Mouse (Mus musculus) E14TG2a.4 (cell line): ENCODE measurements at regions not wholly inside any gene's neighbourhood (a gene's known extent, or its start where the extent isn't known, plus 50 kb on each side); places are given as distances from the start of the nearest gene placed in this dataset.

Source experiments
- H3K27me3 ChIP-seq: 2 replicates; pipeline ENCODE4 v1.6.1; 2014; ENCODE audit warnings: low read length, control low read depth; ENCODE audit not compliant: insufficient read depth
- H3K36me3 ChIP-seq: 2 replicates; pipeline ENCODE4 v1.6.1; 2014; ENCODE audit warnings: low read length, control low read depth; ENCODE audit not compliant: insufficient read depth
- H3K4me1 ChIP-seq: replicated peaks from 2 replicates; pipeline ENCODE4 v1.6.1; 2014; ENCODE audit warnings: low read depth, low read length, control low read depth
- H3K4me3 ChIP-seq: replicated peaks from 2 replicates; pipeline ENCODE4 v1.5.1; 2014; ENCODE audit warnings: mild to moderate bottlenecking, low read length
- H3K9me3 ChIP-seq: 2 replicates; pipeline ENCODE4 v1.6.1; 2014; ENCODE audit warnings: low read length, control low read depth
- CTCF ChIP-seq: conservative IDR thresholded peaks from 2 replicates; pipeline ENCODE4 v1.5.1; 2014; ENCODE audit warnings: low read length
- NANOG ChIP-seq: IDR thresholded peaks from 2 replicates; pipeline ENCODE4 v1.6.1; 2014; ENCODE audit warnings: borderline replicate concordance, low read length, mixed read lengths
- POU5F1 ChIP-seq: IDR thresholded peaks from 2 replicates; pipeline ENCODE4 v1.6.1; 2014; ENCODE audit warnings: low read length, borderline replicate concordance

GRCm38 (mm10) chr6:108962810-108963209, 134.4 kb downstream of the Edem1 start:
- no peaks in the 10 kb centered on the region for H3K9me3 ChIP-seq
- H3K36me3 ChIP-seq, result no peaks in the 10 kb centered on the region
- H3K4me3 ChIP-seq, result no peak overlapping the region
- H3K27me3 ChIP-seq, result no peaks in the 10 kb centered on the region
- TF ChIP-seq CTCF (no peak), POU5F1 (no peak), NANOG (no peak)
- no peaks in the 10 kb centered on the region for H3K4me1 ChIP-seq

GRCm38 (mm10) chr6:108963295-108963694, 134.9 kb downstream of the Edem1 start:
- H3K9me3 ChIP-seq, result no peaks in the 10 kb centered on the region
- no peaks in the 10 kb centered on the region for H3K36me3 ChIP-seq
- no peaks in the 10 kb centered on the region for H3K4me1 ChIP-seq
- H3K4me3 ChIP-seq, result no peak overlapping the region
- peak; percentile 52 for TF ChIP-seq CTCF
- TF ChIP-seq NANOG, result no peak
- no peak for TF ChIP-seq POU5F1
- H3K27me3 ChIP-seq, result no peaks in the 10 kb centered on the region

- TF ChIP-seq CTCF, result no peak
- no peak for TF ChIP-seq POU5F1
- no peak for TF ChIP-seq NANOG
- no peaks in the 10 kb centered on the region for H3K27me3 ChIP-seq
- H3K9me3 ChIP-seq, result no peaks in the 10 kb centered on the region
- H3K4me3 ChIP-seq, result no peak overlapping the region
- no peaks in the 10 kb centered on the region for H3K36me3 ChIP-seq
- H3K4me1 ChIP-seq, result no peaks in the 10 kb centered on the region
Measured at GRCm38 (mm10) chr6:108969477-108970176, 141.2 kb downstream of the Edem1 start.

GRCm38 (mm10) chr6:108971415-108972089, 143.1 kb downstream of the Edem1 start:
- TF ChIP-seq POU5F1 (no peak), NANOG (no peak), CTCF (no peak)
- H3K4me3 ChIP-seq, result no peak overlapping the region
- H3K27me3 ChIP-seq, result no peaks in the 10 kb centered on the region
- no peaks in the 10 kb centered on the region for H3K9me3 ChIP-seq
- H3K36me3 ChIP-seq, result no peaks in the 10 kb centered on the region
- no peaks in the 10 kb centered on the region for H3K4me1 ChIP-seq

GRCm38 (mm10) chr6:108973701-108974100, 145.3 kb downstream of the Edem1 start:
- no peak for TF ChIP-seq POU5F1
- TF ChIP-seq NANOG, result no peak
- no peak for TF ChIP-seq CTCF
- no peaks in the 10 kb centered on the region for H3K4me1 ChIP-seq
- no peak overlapping the region for H3K4me3 ChIP-seq
- no peaks in the 10 kb centered on the region for H3K27me3 ChIP-seq
- H3K9me3 ChIP-seq, result no peaks in the 10 kb centered on the region
- H3K36me3 ChIP-seq, result no peaks in the 10 kb centered on the region

- Histone ChIP-seq H3K27me3 (no peaks in the 10 kb centered on the region; the same call in 1 of the 2 replicates), H3K4me1 (no peaks in the 10 kb centered on the region), H3K4me3 (no peak overlapping the region), H3K9me3 (no peaks in the 10 kb centered on the region), H3K36me3 (no peaks in the 10 kb centered on the region)
- TF ChIP-seq NANOG (no peak), POU5F1 (no peak)
Measured at GRCm38 (mm10) chr6:108989506-108989905, 161.1 kb downstream of the Edem1 start.

GRCm38 (mm10) chr6:108993743-108994142, 165.3 kb downstream of the Edem1 start:
- Histone ChIP-seq H3K9me3 (no peaks in the 10 kb centered on the region), H3K4me3 (no peak overlapping the region), H3K36me3 (no peaks in the 10 kb centered on the region), H3K27me3 (no peaks in the 10 kb centered on the region; the same call in 1 of the 2 replicates), H3K4me1 (no peaks in the 10 kb centered on the region)
- TF ChIP-seq CTCF (no peak), NANOG (no peak), POU5F1 (no peak)

GRCm38 (mm10) chr6:109004443-109004842, 176.0 kb downstream of the Edem1 start:
- no peaks in the 10 kb centered on the region for H3K4me1 ChIP-seq
- no peaks in the 10 kb centered on the region for H3K27me3 ChIP-seq
- no peaks in the 10 kb centered on the region for H3K36me3 ChIP-seq
- H3K9me3 ChIP-seq, result no peaks in the 10 kb centered on the region
- H3K4me3 ChIP-seq, result no peak overlapping the region
- TF ChIP-seq NANOG (no peak), POU5F1 (no peak), CTCF (no peak)

- H3K36me3 ChIP-seq, result no peaks in the 10 kb centered on the region
- no peak for TF ChIP-seq NANOG
- TF ChIP-seq CTCF, result no peak
- TF ChIP-seq POU5F1, result no peak
- H3K4me3 ChIP-seq, result no peak overlapping the region
- no peaks in the 10 kb centered on the region for H3K4me1 ChIP-seq
- H3K27me3 ChIP-seq, result no peaks in the 10 kb centered on the region
- H3K9me3 ChIP-seq, result no peaks in the 10 kb centered on the region
Measured at GRCm38 (mm10) chr6:109009364-109009763, 180.9 kb downstream of the Edem1 start.
